Mouse (Mus musculus): ENCODE data around the gene Ndufaf5. TPM values are rescaled to one million over a fixed set of nuclear protein-coding genes. Genes with fewer than 3 reads are reported as not detected.

Gene Ndufaf5
- polyA plus RNA-seq, 2 experiments = 18.9 to 26.5 TPM

- ATAC-seq (ENCODE audit: low FRiP score, low read depth) (no peak), DNase-seq (ENCODE audit: low spot score) (no peak)
- Histone ChIP-seq H3K4me1 (ENCODE audit: control insufficient read depth, insufficient read depth, low read length) (no peaks in the 10 kb centered on the region), H3K27me3 (ENCODE audit: control insufficient read depth, insufficient read depth, low read length) (no peaks in the 10 kb centered on the region), H3K4me3 (replicated peaks; ENCODE audit: low read length) (no peak overlapping the region), H3K27ac (replicated peaks; ENCODE audit: low read depth, low read length) (no peak overlapping the region), H3K9me3 (ENCODE audit: control insufficient read depth, low read length) (no peaks in the 10 kb centered on the region), H3K4me2 (replicated peaks; ENCODE audit: low read depth, low read length, severe bottlenecking) (no peak overlapping the region), H3K36me3 (ENCODE audit: control insufficient read depth, insufficient read depth, low read length) (peaks cover 39% of the 10 kb centered on the region), H3K9ac (ENCODE audit: low read depth, low read length, severe bottlenecking) (no peak overlapping the region)
- WGBS = 94% methylated on average over 7 of the region's 7 CpGs
- TF ChIP-seq POLR2A (IDR thresholded peaks at IDR 0.05; ENCODE audit: borderline replicate concordance, extremely low read depth, insufficient read depth, insufficient read length) = no peak
These were observed 33.3 kb downstream of the Ndufaf5 start for GRCm38 (mm10) chr2:140203756-140204155.

DNA sequence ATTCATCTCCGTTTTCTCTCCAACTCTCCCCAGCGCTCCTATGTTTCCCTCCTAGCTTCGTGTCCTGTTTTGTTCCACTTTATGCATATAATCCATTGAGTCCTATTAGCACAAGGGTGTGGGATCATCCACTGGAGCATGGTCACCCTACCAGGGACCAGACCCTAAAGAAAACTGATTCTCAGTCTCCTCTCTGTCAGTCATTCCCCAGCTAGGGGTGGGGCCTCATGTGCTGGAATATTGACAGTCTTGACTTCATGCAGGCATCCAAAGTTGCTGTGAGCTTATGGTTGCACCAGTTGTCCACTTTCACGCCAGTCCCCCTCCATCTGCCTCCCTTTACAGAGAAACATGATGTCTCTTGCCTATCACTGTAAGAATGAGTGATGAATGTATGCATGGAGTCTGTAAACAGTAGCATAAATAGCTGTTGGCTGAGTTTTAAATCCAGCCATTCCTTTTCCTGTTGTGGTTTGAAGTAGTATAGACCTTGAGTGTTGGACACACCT lies 44.1 kb downstream of the Ndufaf5 start:
- 86% methylated on average over 4 of the region's 4 CpGs for WGBS
- ATAC-seq (ENCODE audit: low FRiP score, low read depth) (no peak), DNase-seq (ENCODE audit: low spot score) (no peak)
- Histone ChIP-seq H3K4me1 (ENCODE audit: control insufficient read depth, insufficient read depth, low read length) (no peaks in the 10 kb centered on the region), H3K4me3 (replicated peaks; ENCODE audit: low read length) (no peak overlapping the region), H3K27me3 (ENCODE audit: control insufficient read depth, insufficient read depth, low read length) (no peaks in the 10 kb centered on the region), H3K9me3 (ENCODE audit: control insufficient read depth, low read length) (no peaks in the 10 kb centered on the region), H3K36me3 (ENCODE audit: control insufficient read depth, insufficient read depth, low read length) (no peaks in the 10 kb centered on the region), H3K27ac (replicated peaks; ENCODE audit: low read depth, low read length) (no peak overlapping the region), H3K9ac (ENCODE audit: low read depth, low read length, severe bottlenecking) (no peak overlapping the region), H3K4me2 (replicated peaks; ENCODE audit: low read depth, low read length, severe bottlenecking) (no peak overlapping the region)
- no peak for TF ChIP-seq POLR2A (IDR thresholded peaks at IDR 0.05; ENCODE audit: borderline replicate concordance, extremely low read depth, insufficient read depth, insufficient read length)

GRCm38 (mm10) chr2:140215415-140215814 lies 45.0 kb downstream of the Ndufaf5 start:
- no peaks in the 10 kb centered on the region for H3K9me3 ChIP-seq (ENCODE audit: control insufficient read depth, low read length)
- no peak overlapping the region for H3K27ac ChIP-seq (replicated peaks; ENCODE audit: low read depth, low read length)
- ATAC-seq (ENCODE audit: low FRiP score, low read depth) (no peak), DNase-seq (ENCODE audit: low spot score) (no peak)
- H3K36me3 ChIP-seq (ENCODE audit: control insufficient read depth, insufficient read depth, low read length) = no peaks in the 10 kb centered on the region
- H3K4me3 ChIP-seq (replicated peaks; ENCODE audit: low read length) = no peak overlapping the region
- H3K27me3 ChIP-seq (ENCODE audit: control insufficient read depth, insufficient read depth, low read length) = no peaks in the 10 kb centered on the region
- H3K4me2 ChIP-seq (replicated peaks; ENCODE audit: low read depth, low read length, severe bottlenecking) = no peak overlapping the region
- 46% methylated on average over 2 of the region's 2 CpGs for WGBS
- H3K4me1 ChIP-seq (ENCODE audit: control insufficient read depth, insufficient read depth, low read length) = no peaks in the 10 kb centered on the region
- H3K9ac ChIP-seq (ENCODE audit: low read depth, low read length, severe bottlenecking) = no peak overlapping the region
- TF ChIP-seq POLR2A (IDR thresholded peaks at IDR 0.05; ENCODE audit: borderline replicate concordance, extremely low read depth, insufficient read depth, insufficient read length) = no peak

- TF ChIP-seq POLR2A (IDR thresholded peaks at IDR 0.05; ENCODE audit: borderline replicate concordance, extremely low read depth, insufficient read depth, insufficient read length) = no peak
- H3K36me3 ChIP-seq (ENCODE audit: control insufficient read depth, insufficient read depth, low read length) = no peaks in the 10 kb centered on the region
- H3K9ac ChIP-seq (ENCODE audit: low read depth, low read length, severe bottlenecking) = no peak overlapping the region
- H3K9me3 ChIP-seq (ENCODE audit: control insufficient read depth, low read length) = no peaks in the 10 kb centered on the region
- 66% methylated on average over 1 of the region's 1 CpGs for WGBS
- no peak; the same call in 1 of the 2 replicates for ATAC-seq (ENCODE audit: low FRiP score, low read depth)
- H3K27ac ChIP-seq (replicated peaks; ENCODE audit: low read depth, low read length) = no peak overlapping the region
- no peaks in the 10 kb centered on the region for H3K4me1 ChIP-seq (ENCODE audit: control insufficient read depth, insufficient read depth, low read length)
- H3K4me2 ChIP-seq (replicated peaks; ENCODE audit: low read depth, low read length, severe bottlenecking) = no peak overlapping the region
- no peak overlapping the region for H3K4me3 ChIP-seq (replicated peaks; ENCODE audit: low read length)
- H3K27me3 ChIP-seq (ENCODE audit: control insufficient read depth, insufficient read depth, low read length) = no peaks in the 10 kb centered on the region
- peak; percentile 77 for DNase-seq (ENCODE audit: low spot score)
These were observed 45.5 kb downstream of the Ndufaf5 start for GRCm38 (mm10) chr2:140215965-140216364.

DNA sequence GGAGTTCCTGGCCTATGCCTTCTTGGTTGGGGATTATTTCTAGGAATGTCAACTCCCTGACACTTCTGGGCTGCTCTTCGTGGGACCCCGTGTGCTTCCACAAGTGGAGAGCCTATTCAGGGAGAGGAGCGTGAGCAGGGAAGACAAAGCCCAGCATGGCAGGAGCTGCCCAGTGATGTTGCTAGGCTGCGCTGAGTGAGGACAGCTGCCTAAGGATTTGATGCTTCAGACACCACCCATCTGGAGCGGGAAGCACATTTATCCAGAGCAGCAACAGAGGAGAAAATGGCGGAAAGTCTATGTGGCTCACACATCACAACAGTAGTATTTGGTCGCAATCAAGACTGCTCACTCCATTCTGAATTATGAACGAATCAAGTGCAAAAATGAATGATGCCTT lies 49.9 kb downstream of the Ndufaf5 start:
- TF ChIP-seq POLR2A (IDR thresholded peaks at IDR 0.05; ENCODE audit: borderline replicate concordance, extremely low read depth, insufficient read depth, insufficient read length) = no peak
- 79% methylated on average over 8 of the region's 8 CpGs for WGBS
- no peaks in the 10 kb centered on the region for H3K9me3 ChIP-seq (ENCODE audit: control insufficient read depth, low read length)

GRCm38 (mm10) chr2:140230295-140230694 lies 59.8 kb downstream of the Ndufaf5 start:
- no peak overlapping the region for H3K9ac ChIP-seq (ENCODE audit: low read depth, low read length, severe bottlenecking)
- no peaks in the 10 kb centered on the region for H3K36me3 ChIP-seq (ENCODE audit: control insufficient read depth, insufficient read depth, low read length)
- ATAC-seq (ENCODE audit: low FRiP score, low read depth) (no peak), DNase-seq (ENCODE audit: low spot score) (no peak)
- 52% methylated on average over 1 of the region's 1 CpGs for WGBS
- no peak for TF ChIP-seq POLR2A (IDR thresholded peaks at IDR 0.05; ENCODE audit: borderline replicate concordance, extremely low read depth, insufficient read depth, insufficient read length)
- H3K27me3 ChIP-seq (ENCODE audit: control insufficient read depth, insufficient read depth, low read length) = no peaks in the 10 kb centered on the region
- H3K4me2 ChIP-seq (replicated peaks; ENCODE audit: low read depth, low read length, severe bottlenecking) = no peak overlapping the region
- H3K4me3 ChIP-seq (replicated peaks; ENCODE audit: low read length) = no peak overlapping the region
- H3K9me3 ChIP-seq (ENCODE audit: control insufficient read depth, low read length) = no peaks in the 10 kb centered on the region
- H3K27ac ChIP-seq (replicated peaks; ENCODE audit: low read depth, low read length) = no peak overlapping the region
- H3K4me1 ChIP-seq (ENCODE audit: control insufficient read depth, insufficient read depth, low read length) = no peaks in the 10 kb centered on the region

More for the DNA sequence above, 49.9 kb downstream of the Ndufaf5 start:
- no peak overlapping the region for H3K9ac ChIP-seq (ENCODE audit: low read depth, low read length, severe bottlenecking)
- DNase-seq (ENCODE audit: low spot score) = no peak
- no peaks in the 10 kb centered on the region for H3K36me3 ChIP-seq (ENCODE audit: control insufficient read depth, insufficient read depth, low read length)
- H3K4me2 ChIP-seq (replicated peaks; ENCODE audit: low read depth, low read length, severe bottlenecking) = no peak overlapping the region
- ATAC-seq (ENCODE audit: low FRiP score, low read depth) = no peak
- H3K4me1 ChIP-seq (ENCODE audit: control insufficient read depth, insufficient read depth, low read length) = no peaks in the 10 kb centered on the region
- H3K4me3 ChIP-seq (replicated peaks; ENCODE audit: low read length) = no peak overlapping the region
- H3K27ac ChIP-seq (replicated peaks; ENCODE audit: low read depth, low read length) = no peak overlapping the region
- no peaks in the 10 kb centered on the region for H3K27me3 ChIP-seq (ENCODE audit: control insufficient read depth, insufficient read depth, low read length)
